Mouse (Mus musculus): ENCODE results near the gene Fbxl16.
"Not testable (repeated sequence)": the region's sequence is repeated elsewhere in the genome, so short reads cannot be mapped to it uniquely, and the experiment has no call there.

Gene Fbxl16

DNA sequence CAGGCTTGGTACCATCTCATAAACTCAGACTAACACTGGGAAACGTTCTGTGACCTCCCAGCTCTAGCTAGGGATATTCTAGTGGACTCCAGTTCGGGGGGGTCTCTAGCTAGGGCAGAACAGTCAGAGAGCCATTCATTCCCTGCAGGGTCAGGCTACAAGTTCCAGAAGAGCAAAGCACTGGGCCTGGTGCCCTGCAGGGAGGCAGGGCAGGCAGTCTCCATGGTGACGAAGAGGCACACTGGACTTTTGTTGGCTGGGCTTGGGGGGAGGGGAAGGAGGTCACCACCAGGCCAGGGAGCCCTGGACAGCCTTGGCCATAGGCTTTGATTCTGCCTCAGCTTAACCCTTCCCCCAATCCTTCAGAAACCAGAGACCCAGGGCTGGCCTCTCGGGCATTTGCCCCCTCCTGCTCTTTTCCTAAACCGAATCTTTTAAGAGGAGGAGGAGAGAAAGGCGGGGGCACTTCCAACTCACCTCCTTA lies 13.2 kb upstream of the Fbxl16 start, which contains the start of gene AC134908.4:
Gene AC134908.4 (minus strand): TSS at position 51 of the 484 bp plus-strand sequence.
- DNase-seq (ENCODE audit: low read depth, low spot score): no peak

DNA sequence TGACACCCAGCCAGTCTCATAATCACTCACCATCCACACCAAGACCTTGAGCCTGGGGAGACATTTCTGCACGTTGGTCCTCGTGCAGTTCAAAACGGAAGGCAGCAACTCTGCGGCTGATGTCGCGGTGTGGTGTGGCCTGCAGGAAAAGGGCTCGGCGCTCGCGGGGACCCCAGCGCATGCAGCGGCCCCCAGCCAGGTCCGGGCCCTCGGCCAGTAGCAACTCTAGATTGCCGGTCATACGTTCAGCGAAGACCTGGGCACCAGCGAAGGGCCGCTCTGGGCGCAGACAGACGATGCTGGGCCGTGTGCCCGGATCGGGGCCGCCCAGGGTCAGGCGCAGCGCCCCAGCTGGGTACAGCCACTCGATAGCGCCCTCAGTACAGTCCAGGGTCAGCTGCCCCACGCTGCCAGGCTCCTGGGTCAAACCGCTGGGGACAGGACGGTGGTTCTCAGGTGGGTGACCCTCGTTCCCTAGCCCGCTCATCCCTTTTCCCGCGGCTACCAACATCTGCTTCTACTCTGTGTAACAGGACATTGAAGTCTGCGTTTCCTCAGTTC lies 12.6 kb upstream of the Fbxl16 start:
- DNase-seq (ENCODE audit: low read depth, low spot score): no peak

DNA sequence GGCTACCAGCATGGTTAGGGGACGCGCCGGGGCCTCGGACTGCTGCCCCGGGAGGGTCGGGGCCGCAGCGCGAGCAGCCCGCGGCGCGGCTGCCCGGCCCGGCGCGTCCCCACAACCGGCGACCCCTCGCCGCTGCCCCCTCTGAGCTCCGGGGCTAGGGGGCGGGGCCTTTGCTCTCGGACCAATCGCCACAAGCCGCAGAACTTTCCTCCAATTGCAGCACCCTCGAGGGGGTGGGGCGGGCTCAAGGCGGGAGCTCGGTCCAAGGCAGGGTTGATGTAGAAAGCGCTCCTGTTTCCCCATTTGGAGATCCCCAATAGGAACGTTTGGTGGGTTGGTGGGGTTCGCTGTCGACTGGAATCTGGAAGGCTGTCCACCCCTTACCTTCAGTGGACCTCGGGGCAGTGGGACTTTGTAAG lies 11.9 kb upstream of the Fbxl16 start, which contains the start of gene Metrn:
Gene Metrn (minus strand): TSS at position 186 of the 419 bp plus-strand sequence.
- peak; percentile 84 for DNase-seq (ENCODE audit: low read depth, low spot score)

DNA sequence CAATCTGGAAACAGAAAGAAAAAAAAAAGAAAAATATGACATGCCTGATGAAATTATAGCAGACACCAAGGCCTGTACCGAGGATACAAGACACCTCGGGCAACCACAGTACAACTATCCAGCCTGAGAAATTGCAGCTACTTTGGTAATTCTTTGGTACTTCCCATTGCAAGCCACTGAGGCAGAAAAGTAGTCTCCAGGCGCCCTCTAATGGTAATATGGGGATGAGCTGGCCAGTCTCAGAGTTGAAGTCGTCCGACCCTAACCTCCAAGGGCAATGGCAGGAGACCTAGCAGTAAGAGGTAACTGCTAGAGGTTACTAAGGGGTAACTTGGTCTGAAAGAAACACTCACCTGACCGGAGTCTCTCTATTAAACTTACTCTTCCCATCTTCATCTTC lies 7.9 kb upstream of the Fbxl16 start:
- DNase-seq (ENCODE audit: low read depth, low spot score): peak; percentile 79

DNA sequence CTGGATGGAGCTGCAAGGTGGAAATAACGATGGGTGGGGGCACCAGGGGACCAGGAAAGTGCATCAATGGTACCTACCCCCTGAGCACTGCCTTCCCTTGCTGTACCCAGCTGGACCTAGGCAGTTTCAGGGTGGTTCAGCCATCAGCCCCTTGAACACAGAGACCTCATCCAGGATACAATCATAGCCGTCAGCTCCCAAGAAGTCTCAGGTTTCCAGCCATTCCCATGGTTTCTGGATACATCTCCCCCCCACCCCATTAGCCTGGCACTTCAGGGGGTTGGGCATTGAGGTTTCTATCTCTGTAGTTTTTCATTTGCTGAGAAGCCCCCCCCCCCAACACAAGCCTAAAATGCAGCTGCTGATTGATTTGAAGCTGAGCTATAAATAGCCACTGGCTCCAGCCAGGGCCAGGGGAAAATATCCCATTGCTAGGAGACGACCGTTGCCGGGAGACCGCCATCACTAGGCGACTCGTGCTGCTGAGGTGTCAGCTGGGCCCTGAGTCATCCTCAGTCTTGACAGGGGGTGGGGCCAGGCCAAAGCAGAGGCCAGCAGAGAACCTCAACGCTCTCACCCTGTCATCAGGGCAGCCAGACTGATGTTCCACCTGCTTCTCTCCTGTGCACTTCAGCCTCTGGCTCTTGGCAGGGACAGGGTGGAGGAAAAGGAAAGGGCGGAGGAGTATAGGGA lies 5.9 kb upstream of the Fbxl16 start:
- DNase-seq (ENCODE audit: low read depth, low spot score): peak; percentile 33

DNA sequence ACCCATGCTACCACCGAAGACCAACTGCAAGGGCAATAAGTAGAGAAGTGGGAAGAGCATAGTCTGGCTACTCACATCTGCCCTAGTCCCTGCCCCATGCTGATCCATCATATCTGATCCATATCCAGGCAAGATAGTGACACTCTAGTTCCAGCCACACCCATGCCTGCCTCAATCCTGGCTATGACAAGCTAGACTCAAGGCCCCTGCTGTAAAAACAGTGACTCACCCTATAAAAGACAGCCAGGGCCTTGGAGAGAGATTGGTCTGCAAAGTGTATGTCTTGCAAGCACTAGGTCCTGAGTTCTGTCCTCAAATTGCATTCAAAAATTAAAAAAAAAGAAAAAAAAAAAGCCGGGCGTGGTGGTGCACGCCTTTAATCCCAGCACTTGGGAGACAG lies 2.4 kb upstream of the Fbxl16 start:
- DNase-seq (ENCODE audit: low read depth, low spot score): no peak

DNA sequence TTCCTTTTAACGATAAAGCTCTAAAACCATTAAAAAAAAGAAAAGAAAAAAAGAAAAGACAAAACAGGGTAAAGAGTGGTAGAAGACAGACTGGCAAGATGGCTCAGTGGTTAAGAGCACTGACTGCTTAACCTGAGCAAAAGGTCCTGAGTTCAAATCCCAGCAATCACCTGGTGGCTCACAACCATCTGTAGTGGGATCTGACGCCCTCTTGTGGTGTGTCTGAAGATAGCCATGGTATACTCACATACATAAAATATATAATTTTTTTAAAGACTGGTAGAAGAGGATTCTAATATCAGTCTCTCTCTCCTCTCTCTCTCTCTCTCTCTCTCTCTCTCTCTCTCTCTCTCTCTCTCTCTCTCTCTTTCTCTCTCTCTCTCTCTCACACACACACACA lies 1.4 kb upstream of the Fbxl16 start:
- not testable (repeated sequence) for DNase-seq (ENCODE audit: low read depth, low spot score)

DNA sequence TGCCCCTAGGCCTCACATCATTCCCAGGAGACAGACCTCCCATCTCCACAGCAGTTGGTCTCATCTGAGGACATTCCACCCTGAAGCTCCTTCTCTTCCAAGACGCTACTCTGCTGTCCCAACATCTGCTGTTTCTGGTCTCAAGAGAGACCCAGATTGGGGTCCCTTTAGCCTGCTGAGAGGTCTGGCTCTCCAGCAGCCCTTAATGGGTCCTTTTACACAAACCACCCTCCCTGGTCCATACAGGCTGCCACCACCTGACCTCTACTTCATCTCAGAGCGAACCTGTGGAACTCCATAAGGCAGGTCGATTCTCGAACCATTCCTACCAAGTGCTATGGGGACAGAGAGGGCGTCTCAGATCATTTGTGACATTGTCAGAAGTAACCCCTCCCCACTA lies 857 bp upstream of the Fbxl16 start:
- no peak for DNase-seq (ENCODE audit: low read depth, low spot score)

DNA sequence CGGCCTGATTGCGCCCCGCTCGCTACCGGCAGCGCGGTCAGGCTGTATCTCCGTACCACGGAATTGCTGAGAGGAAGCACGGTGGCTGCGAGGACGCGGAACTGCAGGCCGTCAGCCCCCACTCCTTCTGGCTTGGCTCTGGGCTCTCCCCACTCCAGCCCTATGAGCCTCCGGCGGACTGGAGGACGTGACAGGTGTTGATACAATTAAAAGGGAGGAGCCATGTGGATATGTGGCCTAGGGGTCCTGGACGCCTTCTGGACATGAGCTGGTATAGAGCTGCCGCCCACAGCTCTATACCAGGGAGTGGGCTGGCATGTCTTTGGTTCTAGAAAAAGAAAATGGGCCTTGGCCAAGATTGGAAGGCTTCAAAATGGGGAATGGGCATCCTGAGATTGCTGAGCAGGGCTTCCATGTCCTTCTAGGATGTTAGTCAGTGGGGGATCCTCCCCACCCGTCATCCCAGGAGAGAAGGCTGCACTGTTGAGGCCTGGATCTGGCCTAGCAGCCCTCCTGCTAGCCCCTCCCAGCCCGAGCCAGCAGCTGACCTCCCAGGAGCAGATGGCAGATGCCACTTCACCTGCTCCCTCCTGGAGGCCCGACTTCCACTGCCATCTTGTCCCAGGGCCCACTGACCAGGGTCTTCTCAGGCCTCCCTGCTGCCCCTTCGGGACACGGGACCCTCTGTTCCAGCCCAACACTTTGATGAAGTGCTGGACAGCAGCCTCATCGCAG lies 888 bp downstream of the Fbxl16 start:
- no peak for DNase-seq (ENCODE audit: low read depth, low spot score)

DNA sequence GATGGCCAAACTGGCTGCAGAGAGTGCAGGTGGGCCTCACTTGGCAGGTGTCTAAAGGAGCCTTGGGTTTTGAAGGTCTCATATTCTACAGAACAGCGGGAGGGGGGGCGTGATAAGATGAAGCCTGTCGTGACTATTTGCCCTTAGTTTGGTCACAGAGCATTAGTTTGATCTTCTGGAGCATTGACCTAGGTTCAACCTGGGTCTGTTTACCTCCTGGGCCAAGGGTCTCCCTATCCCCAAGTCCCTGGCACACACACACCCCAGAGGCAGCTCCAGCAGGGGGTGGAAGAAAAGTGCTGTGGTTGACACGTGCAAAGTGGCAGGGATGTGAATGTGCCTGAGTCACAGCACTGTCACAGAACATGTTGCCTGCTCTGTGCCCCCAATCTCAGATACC lies 2.0 kb downstream of the Fbxl16 start:
- DNase-seq (ENCODE audit: low read depth, low spot score): no peak

DNA sequence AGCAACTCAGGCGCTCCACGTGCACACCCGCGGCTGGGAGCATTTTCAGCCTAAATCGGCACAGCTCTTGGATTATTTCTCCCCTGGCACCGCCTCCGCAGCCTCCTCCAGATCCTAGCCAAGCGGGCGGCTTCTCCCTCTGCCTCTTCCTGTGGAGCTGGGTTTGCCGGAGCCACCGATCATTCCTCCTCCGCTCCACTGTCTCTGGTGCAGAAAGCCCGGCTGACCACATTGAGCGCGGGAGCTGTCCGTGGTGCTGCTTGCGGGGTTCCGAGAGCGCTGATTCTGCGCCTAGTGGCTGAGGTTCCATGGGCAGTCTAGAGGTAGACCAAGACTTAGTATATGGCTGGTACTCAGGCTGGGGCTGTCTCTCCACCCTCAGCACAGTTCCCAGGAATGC lies 4.6 kb downstream of the Fbxl16 start:
- peak; percentile 91 for DNase-seq (ENCODE audit: low read depth, low spot score)

DNA sequence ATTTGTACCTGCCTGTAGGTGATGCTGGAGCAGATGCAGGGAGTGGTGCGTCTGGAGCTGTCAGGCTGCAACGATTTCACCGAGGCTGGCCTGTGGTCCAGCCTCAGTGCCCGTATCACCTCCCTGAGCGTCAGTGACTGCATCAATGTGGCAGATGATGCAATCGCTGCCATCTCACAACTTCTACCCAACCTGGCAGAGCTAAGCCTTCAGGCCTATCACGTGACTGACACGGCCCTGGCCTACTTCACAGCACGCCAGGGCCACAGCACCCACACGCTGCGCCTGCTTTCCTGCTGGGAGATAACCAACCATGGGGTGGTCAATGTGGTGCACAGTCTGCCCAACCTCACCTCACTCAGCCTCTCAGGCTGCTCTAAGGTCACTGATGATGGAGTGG lies 8.8 kb downstream of the Fbxl16 start:
- no peak for DNase-seq (ENCODE audit: low read depth, low spot score)

DNA sequence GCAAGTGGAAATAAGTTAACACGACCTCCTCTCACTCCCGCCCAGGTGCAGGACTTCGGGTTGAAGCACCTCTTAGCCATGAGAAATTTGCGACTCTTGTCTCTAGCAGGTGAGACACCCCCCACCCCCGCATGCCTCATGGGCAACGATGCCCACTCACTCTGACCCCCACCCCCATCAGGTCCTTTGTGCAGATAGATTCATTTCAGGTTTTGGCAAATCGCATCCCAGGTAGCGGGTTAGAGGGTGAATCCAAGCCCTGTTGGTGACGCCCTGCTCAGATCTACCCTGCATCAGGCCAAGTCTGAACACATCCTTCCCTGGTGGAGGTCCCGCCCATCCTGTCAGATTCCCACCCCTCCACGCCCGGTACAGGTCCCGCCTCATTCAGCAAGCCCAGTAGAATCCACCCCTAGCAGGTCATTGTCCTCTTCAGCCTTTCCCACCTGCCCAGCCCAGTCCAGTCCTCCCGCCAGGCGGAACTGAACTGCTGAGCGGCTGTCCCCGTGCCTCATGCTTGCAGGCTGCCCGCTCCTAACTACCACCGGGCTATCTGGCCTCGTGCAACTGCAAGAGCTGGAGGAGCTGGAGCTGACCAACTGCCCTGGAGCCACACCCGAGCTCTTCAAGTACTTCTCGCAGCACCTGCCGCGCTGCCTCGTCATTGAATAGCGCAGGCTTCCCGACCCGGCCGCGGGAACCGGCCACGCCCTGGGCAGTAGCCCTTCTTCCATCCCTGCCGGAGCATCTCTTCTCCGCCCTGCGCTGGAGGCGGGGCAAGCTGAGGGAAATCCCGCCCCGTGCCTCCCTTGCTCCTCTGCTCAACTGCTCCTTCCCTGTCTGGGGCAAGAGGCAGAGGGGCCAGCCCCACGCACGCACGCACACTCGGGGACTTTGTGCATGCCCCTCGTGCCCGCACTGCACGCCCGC lies 10.2 kb downstream of the Fbxl16 start:
- peak; percentile 72 for DNase-seq (ENCODE audit: low read depth, low spot score)

DNA sequence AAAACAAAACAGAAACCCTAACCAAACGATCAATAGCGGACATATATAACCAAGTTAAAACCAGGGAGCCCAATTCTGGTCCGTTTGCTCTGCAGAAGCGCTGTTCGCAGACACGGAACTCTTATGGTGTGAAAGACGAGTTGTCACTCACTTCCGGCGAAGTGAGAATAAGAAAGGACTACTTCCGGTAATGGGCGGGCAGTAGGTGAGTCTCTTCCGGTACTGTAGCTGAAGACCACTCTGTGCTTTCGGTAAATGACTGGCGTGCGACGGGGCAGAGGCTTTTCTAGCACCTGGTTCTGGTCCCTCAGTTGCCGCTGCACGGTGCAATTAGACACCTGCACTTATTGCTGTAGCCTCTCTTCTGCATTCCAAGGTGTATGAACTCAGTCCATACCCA lies 14.6 kb downstream of the Fbxl16 start, which contains the start of gene Wdr24:
Gene Wdr24 (plus strand): TSS at position 176 of the 400 bp plus-strand sequence.
- peak; percentile 95 for DNase-seq (ENCODE audit: low read depth, low spot score)

DNA sequence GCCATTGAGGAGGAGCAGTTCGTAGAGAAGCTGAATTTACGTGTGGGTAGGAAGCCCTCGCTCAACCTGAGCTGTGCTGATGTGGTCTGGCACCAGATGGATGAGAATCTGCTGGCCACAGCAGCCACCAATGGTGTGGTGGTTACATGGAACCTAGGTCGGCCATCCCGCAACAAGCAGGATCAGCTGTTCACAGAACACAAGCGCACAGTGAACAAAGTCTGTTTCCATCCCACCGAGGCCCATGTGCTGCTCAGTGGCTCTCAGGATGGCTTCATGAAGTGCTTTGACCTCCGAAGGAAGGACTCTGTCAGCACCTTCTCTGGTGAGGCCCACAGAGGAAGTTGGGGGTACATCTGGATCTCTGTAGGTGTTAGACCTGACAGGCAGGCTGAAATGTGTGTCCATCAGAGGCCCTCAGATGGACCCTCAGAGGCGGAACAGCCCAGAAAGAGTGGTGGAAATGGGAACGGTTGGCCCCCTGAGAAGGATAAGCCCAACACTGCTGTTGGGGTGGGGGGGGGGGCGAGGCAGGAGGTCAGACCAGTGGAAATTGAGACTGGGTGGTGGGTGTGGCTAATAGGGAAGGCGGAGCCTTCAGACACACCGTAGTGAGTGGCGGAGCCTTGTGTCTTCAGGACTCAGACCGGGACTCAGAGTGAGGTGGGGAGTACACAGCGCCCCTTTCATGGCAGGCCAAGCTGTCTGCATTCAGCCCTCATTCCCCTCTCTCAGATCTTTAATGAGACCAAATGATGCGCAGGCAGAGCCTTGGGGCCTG lies 15.7 kb downstream of the Fbxl16 start:
- DNase-seq (ENCODE audit: low read depth, low spot score): no peak

DNA sequence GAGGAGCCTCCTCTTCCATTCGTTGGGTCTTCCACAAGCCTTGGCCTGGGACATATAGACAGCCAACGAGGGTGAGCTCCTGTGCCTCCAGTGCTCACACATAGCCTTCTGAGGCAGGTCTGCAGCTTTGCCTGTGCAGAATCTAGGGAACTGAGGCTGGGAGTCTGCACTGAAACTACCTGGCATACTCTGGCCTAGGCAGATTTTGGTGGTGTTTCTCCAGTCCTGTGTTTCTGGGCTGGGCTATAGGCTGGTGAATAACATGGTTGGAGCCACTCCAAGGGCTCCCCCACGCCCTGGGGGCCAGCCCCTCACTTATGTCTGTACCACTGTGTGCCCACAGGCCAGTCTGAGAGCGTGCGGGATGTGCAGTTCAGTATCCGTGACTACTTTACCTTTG lies 16.4 kb downstream of the Fbxl16 start:
- DNase-seq (ENCODE audit: low read depth, low spot score): no peak

DNA sequence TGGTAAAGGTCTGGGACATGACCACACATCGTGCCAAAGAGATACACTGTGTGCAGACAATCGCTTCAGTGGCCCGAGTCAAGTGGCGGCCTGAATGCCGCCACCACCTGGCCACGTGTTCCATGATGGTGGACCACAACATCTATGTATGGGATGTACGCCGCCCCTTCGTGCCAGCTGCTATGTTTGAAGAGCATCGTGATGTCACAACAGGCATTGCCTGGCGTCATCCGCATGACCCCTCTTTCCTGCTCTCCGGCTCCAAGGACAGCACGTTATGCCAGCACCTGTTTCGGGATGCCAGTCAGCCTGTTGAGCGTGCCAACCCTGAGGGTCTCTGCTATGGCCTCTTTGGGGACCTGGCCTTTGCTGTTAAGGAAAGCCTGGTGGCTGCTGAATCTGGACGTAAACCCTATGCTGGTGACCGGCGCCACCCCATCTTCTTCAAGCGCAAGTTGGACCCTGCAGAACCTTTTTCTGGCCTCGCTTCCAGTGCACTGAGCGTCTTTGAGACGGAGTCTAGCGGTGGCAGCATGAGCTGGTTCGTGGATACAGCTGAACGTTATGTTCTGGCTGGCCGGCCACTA lies 17.2 kb downstream of the Fbxl16 start:
- DNase-seq (ENCODE audit: low read depth, low spot score): no peak

DNA sequence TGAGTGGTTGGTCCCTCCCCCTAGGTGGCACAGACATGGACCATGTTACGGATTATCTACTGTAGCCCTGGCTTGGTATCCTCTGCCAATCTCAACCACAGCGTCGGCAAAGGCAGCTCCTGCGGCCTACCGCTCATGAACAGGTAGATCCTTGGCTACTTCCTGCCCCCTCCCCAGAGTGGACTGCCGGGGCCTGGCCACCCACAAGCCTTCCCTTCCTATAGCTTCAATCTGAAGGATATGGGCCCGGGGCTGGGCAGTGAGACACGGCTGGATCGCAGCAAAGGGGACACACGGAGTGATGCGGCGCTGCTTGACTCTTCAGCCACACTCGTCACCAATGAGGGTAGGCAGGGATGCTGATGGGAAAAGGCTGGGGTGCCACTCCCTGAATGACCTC lies 18.1 kb downstream of the Fbxl16 start:
- no peak for DNase-seq (ENCODE audit: low read depth, low spot score)

DNA sequence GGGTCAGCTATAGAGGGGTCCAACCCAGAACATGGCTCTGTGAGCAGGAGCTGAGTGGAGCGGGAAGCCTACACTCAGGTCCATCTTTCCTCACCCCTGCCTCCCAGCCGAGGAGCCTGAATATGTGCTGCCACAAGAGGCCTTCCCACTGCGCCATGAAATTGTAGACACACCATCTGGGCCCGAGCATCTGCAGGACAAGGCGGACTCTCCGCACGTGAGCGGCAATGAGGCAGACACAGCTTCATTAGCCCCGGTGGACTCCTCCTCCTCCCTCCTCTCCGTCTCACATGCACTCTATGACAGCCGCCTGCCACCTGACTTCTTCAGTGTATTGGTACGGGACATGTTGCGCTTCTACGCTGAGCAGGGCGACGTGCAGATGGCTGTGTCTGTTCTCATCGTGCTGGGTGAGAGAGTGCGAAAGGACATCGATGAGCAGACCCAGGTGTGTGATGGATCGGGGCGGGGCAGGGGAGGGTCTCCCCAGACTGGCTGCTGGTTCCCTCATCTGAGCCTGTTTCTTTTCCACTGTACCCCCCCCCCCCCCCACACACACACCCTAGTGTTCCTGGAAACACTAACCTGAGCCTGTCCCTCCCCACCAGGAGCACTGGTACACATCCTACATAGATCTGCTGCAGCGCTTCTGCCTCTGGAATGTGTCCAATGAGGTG lies 18.8 kb downstream of the Fbxl16 start:
- DNase-seq (ENCODE audit: low read depth, low spot score): no peak

DNA sequence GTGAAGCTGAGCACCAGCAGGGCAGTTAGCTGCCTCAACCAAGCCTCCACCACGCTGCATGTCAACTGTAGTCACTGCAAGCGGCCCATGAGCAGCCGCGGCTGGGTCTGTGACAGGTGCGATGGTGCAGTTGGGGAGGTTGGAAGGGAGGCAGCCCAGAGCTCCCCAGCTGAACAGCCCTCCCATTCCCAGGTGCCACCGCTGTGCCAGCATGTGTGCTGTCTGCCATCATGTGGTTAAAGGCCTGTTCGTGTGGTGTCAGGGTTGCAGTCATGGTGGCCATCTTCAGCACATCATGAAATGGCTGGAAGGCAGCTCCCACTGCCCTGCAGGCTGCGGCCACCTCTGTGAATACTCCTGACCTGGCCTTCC lies 19.3 kb downstream of the Fbxl16 start:
- no peak for DNase-seq (ENCODE audit: low read depth, low spot score)
